Mouse (Mus musculus) liver, postnatal 0 days (tissue): ENCODE measurements around the gene Gipc2.

ENCODE experiments used
- CTCF ChIP-seq: sonication (generic); IDR thresholded peaks from 2 replicates; pipeline ENCODE4 v1.5.1; 2016; ENCODE audit warnings: antibody characterized with exemption, low read depth
- EP300 ChIP-seq: IDR thresholded peaks from 2 replicates; pipeline ENCODE4 v1.6.1; 2016; ENCODE audit warnings: antibody characterized with exemption, low read depth, mild to moderate bottlenecking

- TF ChIP-seq CTCF: no peak
- TF ChIP-seq EP300: no peak
These were observed 23.9 kb downstream of the Gipc2 start for GRCm38 (mm10) chr3:152142146-152142545.
